Mouse (Mus musculus) frontal cortex, postnatal 25 days (tissue): ENCODE measurements around the gene Srp54c.

Experiments used
- DNase-seq, 2 experiments: peaks; one replicate each; pipeline ENCODE4 v3.0.0; 2022; ENCODE audit warnings: low spot score in 2 of 2

Gene Srp54c

GRCm38 (mm10) chr12:55311841-55312240 is 81.9 kb downstream of the Srp54c start:
- DNase-seq: no peak
